Mouse (Mus musculus) leukemia stem cell, adult 10-12 weeks (primary cell): ENCODE results near the gene Scai. TPM values are rescaled to one million over a fixed set of nuclear protein-coding genes. Genes with fewer than 3 reads are reported as not detected.

Experiments used
- polyA plus RNA-seq: library from polyadenylated mRNA; stranded (reverse); fragments of >175 nt; gene quantifications from 2 replicates; pipeline ENCODE4 v1.2.3, GENCODE M21; 2012; ENCODE audit warnings: low replicate concordance

Scai gene
- polyA plus RNA-seq: 58.1 and 134 TPM in 2 replicates

DNA sequence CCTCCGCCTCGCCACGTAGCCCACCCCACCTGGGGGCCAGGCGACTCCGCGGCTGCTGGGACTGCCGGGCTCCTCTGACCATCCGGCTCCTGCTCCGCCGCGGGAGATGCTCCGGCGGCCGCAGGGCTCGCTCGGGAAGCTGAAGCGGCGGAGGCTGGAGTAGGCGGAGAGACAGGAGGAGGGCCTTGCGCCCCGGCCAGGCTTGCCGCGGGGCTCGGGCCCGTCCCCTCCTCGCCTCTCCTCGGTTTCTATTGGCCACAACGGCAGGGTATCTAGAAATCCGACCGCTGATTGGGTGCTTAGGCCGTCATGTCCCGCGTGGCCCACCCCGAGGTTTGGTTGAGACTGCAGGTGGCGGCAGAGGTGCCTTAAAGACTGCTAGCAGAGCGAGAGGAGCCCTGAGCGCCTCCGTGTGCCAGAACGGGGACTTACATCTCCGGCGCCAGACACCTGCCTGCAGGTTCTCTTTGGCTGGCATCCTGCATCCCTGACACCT lies at the start of gene Scai:
TSS of gene Scai (minus strand) at position 174 of the 496 bp plus-strand sequence.

GRCm38 (mm10) chr2:39226019-39226640 lies 35.6 kb upstream of the Scai start, which contains the start of gene Ppp6c:
Ppp6c (minus strand) TSS chr2:39226451.

DNA sequence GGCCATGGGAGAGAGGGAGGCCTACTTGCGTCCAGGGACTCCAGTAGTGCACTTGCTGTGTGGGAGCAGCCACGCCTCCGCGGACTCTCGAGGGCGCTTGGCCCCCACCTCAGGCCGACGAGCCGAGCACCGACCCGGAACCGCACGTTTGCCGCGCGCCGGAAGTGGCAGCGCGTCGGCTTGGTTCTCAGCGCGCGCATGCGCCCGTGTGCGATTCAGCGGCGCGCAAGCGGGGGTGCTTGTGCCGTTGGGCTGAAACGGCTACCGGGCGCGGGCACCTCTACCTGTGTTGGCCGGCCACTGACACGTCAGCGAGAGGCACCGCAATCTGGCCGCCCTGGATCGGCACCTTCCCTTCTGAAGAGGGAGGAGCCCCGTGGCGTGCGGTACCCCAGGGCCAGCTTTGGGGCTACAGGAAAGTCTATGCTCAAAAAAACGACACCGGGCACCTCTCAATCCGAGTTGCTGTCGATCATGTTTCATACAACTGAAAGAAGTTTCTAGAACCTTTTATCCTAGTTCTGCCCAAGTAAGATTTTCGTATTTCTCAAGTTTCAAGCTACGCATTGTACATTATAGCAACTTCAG lies 125.0 kb downstream of the Scai start, which contains the start of gene Golga1:
TSS of gene Golga1 (minus strand) at position 142 of the 588 bp plus-strand sequence.

Other genes with a start within 250 kb of the Scai start
- 0.06 TPM in 1 of 2 replicates, not detected in the other for gene Wdr38, start 193.3 kb downstream of the Scai start, polyA plus RNA-seq
- 67.3 and 124 TPM in 2 replicates for gene Arpc5l, start 185.4 kb downstream of the Scai start, polyA plus RNA-seq
- 126 and 224 TPM in 2 replicates for gene Rpl35, start 185.1 kb downstream of the Scai start, polyA plus RNA-seq
- gene Golga1, start 125.2 kb downstream of the Scai start, polyA plus RNA-seq: 1.4 and 3.1 TPM in 2 replicates
- gene Ppp6c, start 35.7 kb upstream of the Scai start, polyA plus RNA-seq: 0.87 and 6.5 TPM in 2 replicates